Mouse (Mus musculus): ENCODE results near the gene Ascc2.

- no peak for TF ChIP-seq CTCF (IDR thresholded peaks at IDR 0.05; ENCODE audit: extremely low read depth, insufficient read length, insufficient replicate concordance, low read depth, low read length)
- TF ChIP-seq POLR2A (IDR thresholded peaks at IDR 0.05; ENCODE audit: low read depth, low read length), result no peak
Measured at GRCm38 (mm10) chr11:4685071-4685470, 47.5 kb downstream of the Ascc2 start.

Measured in small intestine, adult 2 months (tissue).